Mouse (Mus musculus) MEL (cell line): Measurements from ENCODE around the gene Ecel1. TPM values are rescaled to one million over a fixed set of nuclear protein-coding genes. Genes with fewer than 3 reads are reported as not detected.

Experiments
- DNase-seq: peaks from one replicate; pipeline ENCODE4 v3.0.0; 2011; ENCODE audit warnings: low read depth, low spot score
- H3K27ac ChIP-seq: 2 replicates; pipeline ENCODE4 v1.5.1; 2012; ENCODE audit warnings: low read depth, mild to moderate bottlenecking, control low read depth, low read length, moderate library complexity; ENCODE audit not compliant: control insufficient read depth
- H3K27me3 ChIP-seq, 2 experiments: fragments of 150-350 bp in 1 of 2; sonication (generic) in 1 of 2; 2 replicates each; pipeline ENCODE4 v1.6.1; 2012; ENCODE audit warnings: low read length in 2 of 2, mild to moderate bottlenecking in 2 of 2, improper control_type of control experiment in 1 of 2, moderate library complexity in 1 of 2; ENCODE audit not compliant: insufficient read depth in 2 of 2, control insufficient read depth in 1 of 2
- H3K36me3 ChIP-seq, 2 experiments: 2 replicates each; pipeline ENCODE4 v1.6.1; 2012 to 2014; ENCODE audit warnings: low read length in 2 of 2, improper control_type of control experiment in 1 of 2, inconsistent platforms in 1 of 2, mild to moderate bottlenecking in 1 of 2; ENCODE audit not compliant: insufficient read depth in 2 of 2, control insufficient read depth in 1 of 2
- H3K4me1 ChIP-seq, 2 experiments: fragments of 150-350 bp in 1 of 2; sonication (generic) in 1 of 2; 2 replicates each; pipeline ENCODE4 v1.6.1; 2012; ENCODE audit warnings: low read length in 2 of 2, improper control_type of control experiment in 1 of 2, mild to moderate bottlenecking in 1 of 2; ENCODE audit not compliant: insufficient read depth in 2 of 2, control insufficient read depth in 1 of 2
- H3K4me3 ChIP-seq, 2 experiments: fragments of 150-350 bp in 1 of 2; sonication (generic) in 1 of 2; 2 replicates each; pipeline ENCODE4 v1.5.1; 2012; ENCODE audit warnings: low read depth in 2 of 2, low read length in 2 of 2, mild to moderate bottlenecking in 2 of 2, moderate library complexity in 2 of 2, control low read depth in 1 of 2, improper control_type of control experiment in 1 of 2; ENCODE audit not compliant: control insufficient read depth in 1 of 2, insufficient read depth in 1 of 2
- H3K79me2 ChIP-seq: 2 replicates; pipeline ENCODE4 v1.6.1; 2012; ENCODE audit warnings: mild to moderate bottlenecking, low read length, moderate library complexity; ENCODE audit not compliant: control insufficient read depth, poor library complexity, insufficient read depth
- H3K9ac ChIP-seq: 2 replicates; pipeline ENCODE4 v1.6.1; 2012; ENCODE audit warnings: low read depth, mild to moderate bottlenecking, control low read depth, low read length, moderate library complexity; ENCODE audit not compliant: control insufficient read depth, poor library complexity, severe bottlenecking
- H3K9me3 ChIP-seq: fragments of 150-350 bp; sonication (generic); replicated peaks from 2 replicates; pipeline ENCODE4 v1.6.1; 2012; ENCODE audit warnings: mild to moderate bottlenecking, low read length, improper control_type of control experiment, moderate library complexity; ENCODE audit not compliant: insufficient read depth
- BHLHE40 ChIP-seq: IDR thresholded peaks from 2 replicates; pipeline ENCODE4 v1.6.1; 2012; ENCODE audit warnings: low read depth, mild to moderate bottlenecking, inconsistent platforms, low read length, improper control_type of control experiment, borderline replicate concordance
- CHD1 ChIP-seq: IDR thresholded peaks from 2 replicates; pipeline ENCODE4 v1.6.1; 2012; ENCODE audit warnings: low read depth, mild to moderate bottlenecking, inconsistent platforms, low read length, improper control_type of control experiment
- CHD2 ChIP-seq: IDR thresholded peaks from 2 replicates; pipeline ENCODE4 v1.6.1; 2011; ENCODE audit warnings: low read length, improper control_type of control experiment
- ELF1 ChIP-seq: IDR thresholded peaks from 2 replicates; pipeline ENCODE4 v1.6.1; 2014; ENCODE audit warnings: low read depth, mild to moderate bottlenecking, inconsistent platforms, low read length, improper control_type of control experiment, moderate library complexity
- GATA1 ChIP-seq: IDR thresholded peaks from 2 replicates; pipeline ENCODE4 v1.6.1; 2011; ENCODE audit warnings: low read depth, low read length, improper control_type of control experiment
- KAT2A ChIP-seq: conservative IDR thresholded peaks from 2 replicates; pipeline ENCODE4 v1.6.1; 2012; ENCODE audit warnings: low read depth, low read length, improper control_type of control experiment, inconsistent platforms
- MAFK ChIP-seq: IDR thresholded peaks from 2 replicates; pipeline ENCODE4 v1.6.1; 2011; ENCODE audit warnings: low read depth, mild to moderate bottlenecking, low read length, improper control_type of control experiment, borderline replicate concordance
- MXI1 ChIP-seq: IDR thresholded peaks from 2 replicates; pipeline ENCODE4 v1.6.1; 2011; ENCODE audit warnings: mild to moderate bottlenecking, low read depth, low read length, improper control_type of control experiment
- MYB ChIP-seq: IDR thresholded peaks from 2 replicates; pipeline ENCODE4 v1.6.1; 2011; ENCODE audit warnings: mild to moderate bottlenecking, low read depth, low read length, improper control_type of control experiment
- MYC ChIP-seq: IDR thresholded peaks from 2 replicates; pipeline ENCODE4 v1.6.1; 2011; ENCODE audit warnings: low read depth, mild to moderate bottlenecking, low read length, improper control_type of control experiment, moderate library complexity
- NRF1 ChIP-seq: IDR thresholded peaks from 2 replicates; pipeline ENCODE4 v1.6.1; 2014; ENCODE audit warnings: low read depth, mild to moderate bottlenecking, inconsistent platforms, low read length, improper control_type of control experiment, moderate library complexity; ENCODE audit not compliant: poor library complexity, insufficient read depth, severe bottlenecking
- POLR2AphosphoS2 ChIP-seq: IDR thresholded peaks from 2 replicates; pipeline ENCODE4 v1.6.1; 2011; ENCODE audit warnings: low read length, improper control_type of control experiment
- POLR2AphosphoS5 ChIP-seq: IDR thresholded peaks from 2 replicates; pipeline ENCODE4 v1.6.1; 2012; ENCODE audit warnings: low read depth, borderline replicate concordance, mild to moderate bottlenecking, inconsistent platforms, low read length, moderate library complexity, mixed read lengths
- RAD21 ChIP-seq: IDR thresholded peaks from 2 replicates; pipeline ENCODE4 v1.6.1; 2011; ENCODE audit warnings: mild to moderate bottlenecking, low read depth, low read length, improper control_type of control experiment
- SIN3A ChIP-seq: IDR thresholded peaks from 2 replicates; pipeline ENCODE4 v1.6.1; 2012; ENCODE audit warnings: low read length, improper control_type of control experiment, inconsistent platforms
- TCF12 ChIP-seq: IDR thresholded peaks from 2 replicates; pipeline ENCODE4 v1.6.1; 2014; ENCODE audit warnings: low read depth, mild to moderate bottlenecking, inconsistent platforms, low read length, improper control_type of control experiment, moderate library complexity
- UBTF ChIP-seq: IDR thresholded peaks from 2 replicates; pipeline ENCODE4 v1.6.1; 2012; ENCODE audit warnings: low read depth, mild to moderate bottlenecking, inconsistent platforms, low read length, improper control_type of control experiment, moderate library complexity, borderline replicate concordance; ENCODE audit not compliant: insufficient read depth
- USF2 ChIP-seq, 2 experiments: IDR thresholded peaks; 2 replicates each; pipeline ENCODE4 v1.6.1; 2011 to 2012; ENCODE audit warnings: improper control_type of control experiment in 2 of 2, low read length in 2 of 2, borderline replicate concordance in 1 of 2, inconsistent platforms in 1 of 2, low read depth in 1 of 2, mild to moderate bottlenecking in 1 of 2; ENCODE audit not compliant: insufficient read depth in 1 of 2
- ZC3H11A ChIP-seq: IDR thresholded peaks from 2 replicates; pipeline ENCODE4 v1.6.1; 2012; ENCODE audit warnings: low read depth, mild to moderate bottlenecking, inconsistent platforms, low read length, improper control_type of control experiment
- ZMIZ1 ChIP-seq: IDR thresholded peaks from 2 replicates; pipeline ENCODE4 v1.6.1; 2012; ENCODE audit warnings: low read depth, mild to moderate bottlenecking, inconsistent platforms, low read length, improper control_type of control experiment, moderate library complexity
- polyA plus RNA-seq, 2 experiments: library from polyadenylated mRNA; stranded (reverse) in 1 of 2; unstranded in 1 of 2; fragments of >175 nt in 1 of 2; fragments of >200 nt in 1 of 2; gene quantifications; 2 replicates each; pipeline versions ENCODE4 v1.2.1 to v1.2.4; 2012; ENCODE audit warnings: low replicate concordance in 2 of 2, low read depth in 1 of 2; ENCODE audit not compliant: insufficient read length in 2 of 2, insufficient read depth in 1 of 2, missing spikeins in 1 of 2
- total RNA-seq: library from RNA; depleted of rRNA; stranded (reverse); fragments of 300-350 nt; gene quantifications from 2 replicates; pipeline ENCODE4 v1.2.3, GENCODE M21; 2012

Ecel1 gene
- total and polyA plus RNA-seq, 3 experiments: 0.73 to 4.8 TPM; not detected in 1

DNA sequence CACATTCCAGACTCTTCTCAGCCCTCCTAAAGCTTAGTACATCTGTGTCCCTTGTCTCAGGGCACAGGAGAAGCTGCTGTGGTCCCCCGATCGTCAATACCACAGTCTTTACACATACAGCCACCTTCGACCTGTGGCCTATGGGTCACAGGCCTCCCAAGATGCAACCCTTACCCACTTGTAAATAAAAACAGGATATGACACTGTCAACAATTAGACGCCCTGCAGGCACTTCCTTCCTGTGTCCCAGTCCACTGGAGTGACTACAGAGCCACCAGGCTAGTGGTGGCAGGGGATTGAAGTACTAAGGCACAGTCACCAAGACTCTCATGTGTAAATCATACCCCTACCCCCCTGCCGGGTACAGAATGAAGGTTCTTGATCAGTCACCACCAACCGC, 48.7 kb upstream of the Ecel1 start:
- DNase-seq: no peak
- H3K27me3 ChIP-seq: peaks cover 0 to 2% of the 10 kb centered on the region in 2 experiments; a peak in 3 of 4 replicates
- TF ChIP-seq KAT2A (no peak), POLR2AphosphoS2 (no peak), MXI1 (no peak), POLR2AphosphoS5 (no peak), ZMIZ1 (no peak), BHLHE40 (no peak), RAD21 (no peak), CHD1 (no peak), ELF1 (no peak), GATA1 (no peak), NRF1 (no peak), TCF12 (no peak), MYC (no peak), MAFK (no peak)

DNA sequence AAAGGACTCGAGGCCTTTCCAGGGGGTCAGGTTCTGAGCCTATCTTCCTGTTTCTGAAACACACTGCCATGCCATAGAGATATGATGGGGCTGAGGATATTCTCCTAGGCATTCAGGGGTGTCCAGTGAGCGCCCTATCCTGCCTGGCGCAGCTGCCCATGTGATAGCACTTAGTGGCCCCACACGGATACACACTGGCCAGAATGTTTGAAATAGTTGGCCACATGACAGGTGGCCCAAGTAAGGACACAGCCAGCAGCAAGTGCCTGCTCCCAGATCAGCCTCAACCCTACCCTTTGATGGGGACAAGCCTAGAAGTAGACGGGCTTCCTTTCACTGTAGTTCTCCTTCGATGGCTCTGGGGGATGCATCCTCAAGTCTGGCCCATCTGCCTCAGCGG, 48.1 kb upstream of the Ecel1 start, which contains the start of gene Chrng:
TSS of gene Chrng (plus strand) at position 193 of the 400 bp plus-strand sequence.
- Histone ChIP-seq H3K79me2 (no peaks in the 10 kb centered on the region), H3K36me3 (no peaks in the 10 kb centered on the region), H3K9me3 (no peaks in the 10 kb centered on the region), H3K4me1 (no peaks in the 10 kb centered on the region), H3K27me3 (peaks cover 0 to 3% of the 10 kb centered on the region in 2 experiments; a peak in 3 of 4 replicates), H3K27ac (no peak within 1 kb of the TSS), H3K9ac (no peak within 1 kb of the TSS), H3K4me3 (no peak within 1 kb of the TSS)
- TF ChIP-seq SIN3A: no peak
- no peak for TF ChIP-seq MYB
- TF ChIP-seq ZC3H11A: no peak
- TF ChIP-seq CHD2: no peak
- no peak for TF ChIP-seq USF2 (IDR thresholded peaks at IDR 0.05; ENCODE audit: borderline replicate concordance in 1 of 2, insufficient read depth in 1 of 2, low read depth in 1 of 2, low read length in 2 of 2)
- no peak for TF ChIP-seq MAFK
- TF ChIP-seq UBTF: no peak
- no peak for TF ChIP-seq CHD1
- no peak for DNase-seq

More for the DNA sequence above, 48.7 kb upstream of the Ecel1 start:
- no peak overlapping the region for H3K9ac ChIP-seq
- no peaks in the 10 kb centered on the region for H3K4me1 ChIP-seq
- H3K79me2 ChIP-seq: no peaks in the 10 kb centered on the region
- H3K9me3 ChIP-seq: no peaks in the 10 kb centered on the region
- no peaks in the 10 kb centered on the region for H3K36me3 ChIP-seq
- no peak overlapping the region for H3K27ac ChIP-seq
- H3K4me3 ChIP-seq: no peak overlapping the region
